Mouse (Mus musculus) heart, postnatal 0 days (tissue): Measurements from ENCODE around the gene Doc2b. TPM values are rescaled to one million over a fixed set of nuclear protein-coding genes. Genes with fewer than 3 reads are reported as not detected.

Experiments
- ATAC-seq: fragments of 200-750 bp; cut with Nextera tagmentation; 2 replicates; pipeline ENCODE4 v1.8.0; 2017; ENCODE audit warnings: low read depth, moderate number of reproducible peaks, moderate library complexity; ENCODE audit not compliant: insufficient read depth
- DNase-seq: peaks from one replicate; pipeline ENCODE4 v3.0.0-alpha.2; 2016; ENCODE audit warnings: low spot score
- H3K27ac ChIP-seq: fragments of 300-500 bp; sonication (generic); 2 replicates; pipeline ENCODE4 v1.5.1; 2014; ENCODE audit warnings: low read depth, mild to moderate bottlenecking
- H3K27me3 ChIP-seq: fragments of 300-500 bp; sonication (generic); 2 replicates; pipeline ENCODE4 v1.6.1; 2014; ENCODE audit warnings: low read length, mixed read lengths; ENCODE audit not compliant: control insufficient read depth, insufficient read depth
- H3K36me3 ChIP-seq: fragments of 300-500 bp; sonication (generic); replicated peaks from 2 replicates; pipeline ENCODE4 v1.6.1; 2014; ENCODE audit warnings: low read length, mixed read lengths; ENCODE audit not compliant: control insufficient read depth, insufficient read depth
- H3K4me1 ChIP-seq: fragments of 300-500 bp; sonication (generic); 2 replicates; pipeline ENCODE4 v1.6.1; 2014; ENCODE audit warnings: antibody characterized with exemption; ENCODE audit not compliant: control insufficient read depth, insufficient read depth
- H3K4me2 ChIP-seq: fragments of 300-500 bp; sonication (generic); 2 replicates; pipeline ENCODE4 v1.6.1; 2014; ENCODE audit warnings: low read depth, mild to moderate bottlenecking, low read length, moderate library complexity
- H3K4me3 ChIP-seq: fragments of 300-500 bp; sonication (generic); 2 replicates; pipeline ENCODE4 v1.5.1; 2014; ENCODE audit warnings: low read depth, low read length
- H3K9ac ChIP-seq: fragments of 300-500 bp; sonication (generic); replicated peaks from 2 replicates; pipeline ENCODE4 v1.6.1; 2014; ENCODE audit warnings: low read depth, low read length, mixed read lengths
- H3K9me3 ChIP-seq: fragments of 300-500 bp; sonication (generic); replicated peaks from 2 replicates; pipeline ENCODE4 v1.6.1; 2016; ENCODE audit warnings: low read length; ENCODE audit not compliant: control insufficient read depth
- CTCF ChIP-seq: IDR thresholded peaks from 2 replicates; pipeline ENCODE4 v1.5.1; 2016; ENCODE audit warnings: antibody characterized with exemption, control low read depth, low read depth
- EP300 ChIP-seq: IDR thresholded peaks from 2 replicates; pipeline ENCODE4 v1.6.1; 2016; ENCODE audit warnings: antibody characterized with exemption, low read depth
- WGBS: fragments of 180-500 bp; shearing (Covaris S2); extraction: QIAGEN DNeasy Blood & Tissue Kit; methylation state at CpG from one replicate; pipeline ENCODE4 v1.1.7; 2014; 5-methylcytosine and 5-hydroxymethylcytosine counted together
- polyA plus RNA-seq: library from polyadenylated mRNA; unstranded; fragments of >200 nt; fragmentation: Nextera tagmentation; extraction: Ambion mirVana; gene quantifications from 2 replicates; pipeline ENCODE4 v1.2.1, GENCODE M21; 2015
- total RNA-seq: library from RNA; depleted of rRNA; stranded (reverse); fragments of >200 nt; gene quantifications from 2 replicates; pipeline ENCODE4 v1.2.3, GENCODE M21; 2014; ENCODE audit warnings: low replicate concordance

The Doc2b gene
- total and polyA plus RNA-seq, 2 experiments from 2014 or later = 0.03 TPM; not detected in 1

GRCm38 (mm10) chr11:75741615-75742014 lies 54.2 kb downstream of the Doc2b start:
- 31% methylated on average over 3 of the region's 3 CpGs for WGBS
- Histone ChIP-seq H3K4me1 (peaks cover 47% of the 10 kb centered on the region), H3K4me2 (no peak overlapping the region), H3K4me3 (no peak overlapping the region), H3K9ac (no peak overlapping the region), H3K27ac (peak overlapping the region; percentile 27; the same call in 1 of the 2 replicates), H3K36me3 (0 out of 2 replicates have a peak, but pooled peaks cover 5% of the 10 kb centered on the region), H3K9me3 (no peaks in the 10 kb centered on the region), H3K27me3 (no peaks in the 10 kb centered on the region)
- DNase-seq = no peak
- ATAC-seq = no peak
- TF ChIP-seq EP300 = no peak
- no peak for TF ChIP-seq CTCF

- 41% methylated on average over 3 of the region's 3 CpGs for WGBS
- Histone ChIP-seq H3K4me2 (no peak overlapping the region), H3K9ac (no peak overlapping the region), H3K4me3 (no peak overlapping the region), H3K27me3 (no peaks in the 10 kb centered on the region), H3K9me3 (no peaks in the 10 kb centered on the region), H3K36me3 (0 out of 2 replicates have a peak, but pooled peaks cover 5% of the 10 kb centered on the region), H3K4me1 (peaks cover 51% of the 10 kb centered on the region), H3K27ac (0 out of 2 replicates have a peak overlapping the region, but pooled peaks have one; percentile 27)
- TF ChIP-seq EP300 (no peak), CTCF (no peak)
- no peak for ATAC-seq
- no peak for DNase-seq
Measured at GRCm38 (mm10) chr11:75740204-75740603, 55.6 kb downstream of the Doc2b start.

- TF ChIP-seq CTCF = no peak
- TF ChIP-seq EP300 = no peak
- 88% methylated on average over 7 of the region's 7 CpGs for WGBS
Measured at GRCm38 (mm10) chr11:75738477-75738821, 57.4 kb downstream of the Doc2b start.

GRCm38 (mm10) chr11:75737806-75738476 lies 57.9 kb downstream of the Doc2b start:
- DNase-seq (no peak), ATAC-seq (no peak)
- H3K27ac ChIP-seq = no peak overlapping the region; the same call in 1 of the 2 replicates
- H3K4me1 ChIP-seq = peaks cover 66% of the 10 kb centered on the region
- H3K9ac ChIP-seq = no peak overlapping the region
- H3K4me3 ChIP-seq = no peak overlapping the region
- H3K27me3 ChIP-seq = no peaks in the 10 kb centered on the region
- H3K9me3 ChIP-seq = no peaks in the 10 kb centered on the region
- TF ChIP-seq CTCF (no peak), EP300 (no peak)
- WGBS = 41% methylated on average over 2 of the region's 2 CpGs
- no peak overlapping the region for H3K4me2 ChIP-seq
- 0 out of 2 replicates have a peak, but pooled peaks cover 5% of the 10 kb centered on the region for H3K36me3 ChIP-seq

More at GRCm38 (mm10) chr11:75738477-75738821, 57.4 kb downstream of the Doc2b start:
- Histone ChIP-seq H3K9me3 (no peaks in the 10 kb centered on the region), H3K4me1 (peaks cover 66% of the 10 kb centered on the region), H3K36me3 (0 out of 2 replicates have a peak, but pooled peaks cover 5% of the 10 kb centered on the region), H3K4me3 (no peak overlapping the region), H3K27me3 (no peaks in the 10 kb centered on the region), H3K27ac (no peak overlapping the region), H3K4me2 (no peak overlapping the region), H3K9ac (no peak overlapping the region)
- ATAC-seq = no peak
- no peak for DNase-seq

GRCm38 (mm10) chr11:75736978-75737377 lies 58.9 kb downstream of the Doc2b start:
- H3K27ac ChIP-seq = peak overlapping the region; percentile 32; the same call in 1 of the 2 replicates
- H3K9me3 ChIP-seq = no peaks in the 10 kb centered on the region
- no peak overlapping the region for H3K4me3 ChIP-seq
- ATAC-seq (no peak), DNase-seq (no peak)
- H3K4me1 ChIP-seq = peaks cover 69% of the 10 kb centered on the region
- TF ChIP-seq EP300 (no peak), CTCF (no peak)
- no peak overlapping the region; the same call in 1 of the 2 replicates for H3K9ac ChIP-seq
- no peaks in the 10 kb centered on the region for H3K27me3 ChIP-seq
- 25% methylated on average over 3 of the region's 3 CpGs for WGBS
- 0 out of 2 replicates have a peak, but pooled peaks cover 5% of the 10 kb centered on the region for H3K36me3 ChIP-seq
- H3K4me2 ChIP-seq = no peak overlapping the region
